Mouse (Mus musculus): ENCODE measurements around the gene Cbx8. TPM values are rescaled to one million over a fixed set of nuclear protein-coding genes. Genes with fewer than 3 reads are reported as not detected.

Gene Cbx8
- polyA plus RNA-seq, 1 experiment from 2014 or later = 5.1 TPM

DNA sequence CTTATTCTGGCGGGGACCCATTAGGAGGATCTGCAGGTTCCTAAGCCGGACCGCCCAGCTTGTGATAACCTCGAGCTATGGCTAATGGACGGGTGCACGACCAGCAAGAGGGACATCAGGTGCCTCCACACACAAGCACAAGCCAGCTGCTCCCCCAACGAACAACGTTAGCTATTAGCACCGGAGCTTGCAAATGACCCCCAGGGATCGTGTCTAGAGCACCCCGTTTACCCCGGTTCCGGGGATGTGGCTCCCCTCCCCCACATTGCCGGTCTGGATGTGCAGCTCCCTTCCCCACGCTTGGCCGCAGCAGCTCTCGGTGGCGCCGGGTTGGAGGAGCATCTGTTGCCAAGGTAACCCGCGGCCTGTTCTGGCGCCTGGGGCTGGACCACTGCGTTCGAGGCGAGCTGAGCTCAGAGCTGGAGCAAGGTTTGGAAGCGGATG, 41.4 kb downstream of the Cbx8 start:
- H3K4me2 ChIP-seq (replicated peaks; ENCODE audit: low read depth) = no peak overlapping the region
- no peaks in the 10 kb centered on the region for H3K9me3 ChIP-seq (ENCODE audit: control insufficient read depth, low read length)
- no peak overlapping the region for H3K4me3 ChIP-seq (ENCODE audit: low read depth, low read length)
- no peak for ATAC-seq (ENCODE audit: low FRiP score, low TSS enrichment)
- TF ChIP-seq CTCF (IDR thresholded peaks at IDR 0.05; ENCODE audit: low read depth) (no peak), EP300 (optimal IDR thresholded peaks at IDR 0.05) (no peak)
- H3K4me1 ChIP-seq (replicated peaks; ENCODE audit: control insufficient read depth, insufficient read depth) = no peaks in the 10 kb centered on the region
- no peak for DNase-seq (ENCODE audit: low spot score)
- no peaks in the 10 kb centered on the region for H3K36me3 ChIP-seq (ENCODE audit: control insufficient read depth, insufficient read depth, low read length)
- H3K27me3 ChIP-seq (ENCODE audit: control insufficient read depth, insufficient read depth, low read length) = no peaks in the 10 kb centered on the region
- no peak overlapping the region for H3K9ac ChIP-seq (ENCODE audit: low read length)
- 7% methylated on average over 26 of the region's 26 CpGs for WGBS
- no peak overlapping the region for H3K27ac ChIP-seq (replicated peaks)

DNA sequence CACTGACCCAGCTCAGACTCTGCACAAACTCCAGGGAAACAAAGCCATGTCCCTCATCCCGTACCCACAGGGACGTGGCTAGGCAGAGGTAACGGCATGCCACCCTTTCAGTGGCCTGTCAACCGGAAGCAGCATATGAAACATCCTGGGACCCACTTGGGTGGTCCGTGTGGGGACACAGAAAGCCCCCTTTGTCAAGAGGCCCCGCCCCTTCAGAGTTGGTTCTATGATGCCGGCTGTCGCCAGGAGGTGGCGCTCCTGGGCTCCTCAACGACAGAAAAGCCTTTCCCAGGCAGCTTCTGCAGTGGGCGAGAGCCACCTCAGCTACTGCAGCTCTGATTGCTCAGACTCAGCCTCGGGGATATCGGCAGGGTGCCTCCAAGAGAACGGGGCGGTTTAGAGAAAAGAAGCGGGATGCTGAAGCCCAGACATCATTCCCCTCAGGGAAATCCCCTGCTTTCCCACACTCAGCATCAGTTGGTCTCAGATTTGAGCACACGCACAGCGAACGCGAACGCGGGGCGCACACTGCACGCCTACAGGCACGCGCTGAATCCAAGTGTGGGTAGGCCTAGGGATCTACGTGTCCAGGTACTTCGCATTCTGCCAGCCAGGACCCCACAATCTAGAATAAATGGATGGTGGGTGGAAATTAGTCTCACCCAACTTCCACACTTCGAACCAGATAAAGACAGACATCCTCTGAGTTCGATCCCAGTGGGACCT, 42.1 kb downstream of the Cbx8 start:
- 12% methylated on average over 30 of the region's 30 CpGs for WGBS
- peak; percentile 47; the same call in 1 of the 2 replicates for ATAC-seq (ENCODE audit: low FRiP score, low TSS enrichment)

DNA sequence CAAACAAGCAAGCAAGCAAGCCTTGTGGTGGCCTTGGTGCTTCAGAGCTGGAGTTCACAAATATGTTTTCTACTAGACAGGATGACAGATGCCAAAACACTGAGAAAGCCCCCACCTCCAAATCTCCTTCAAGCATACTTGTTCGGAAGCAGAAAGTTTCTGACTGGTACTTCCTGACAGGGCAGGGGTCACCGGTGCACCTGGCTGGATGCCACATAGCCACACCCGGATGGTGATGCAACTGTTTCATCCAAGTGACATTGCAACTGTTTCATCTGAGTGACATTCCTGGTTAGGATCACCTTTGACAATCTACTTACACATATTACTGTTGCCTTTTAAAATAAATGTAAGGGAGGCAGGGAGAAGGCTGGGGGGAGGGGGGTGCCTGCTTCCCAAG, 43.6 kb downstream of the Cbx8 start:
- H3K4me1 ChIP-seq (replicated peaks; ENCODE audit: control insufficient read depth, insufficient read depth) = no peaks in the 10 kb centered on the region
- H3K9ac ChIP-seq (ENCODE audit: low read length) = no peak overlapping the region
- no peaks in the 10 kb centered on the region for H3K9me3 ChIP-seq (ENCODE audit: control insufficient read depth, low read length)
- H3K36me3 ChIP-seq (ENCODE audit: control insufficient read depth, insufficient read depth, low read length) = no peaks in the 10 kb centered on the region
- no peak overlapping the region for H3K4me2 ChIP-seq (replicated peaks; ENCODE audit: low read depth)
- no peak for DNase-seq (ENCODE audit: low spot score)
- ATAC-seq (ENCODE audit: low FRiP score, low TSS enrichment) = no peak
- no peak overlapping the region for H3K27ac ChIP-seq (replicated peaks)
- H3K4me3 ChIP-seq (ENCODE audit: low read depth, low read length) = no peak overlapping the region
- H3K27me3 ChIP-seq (ENCODE audit: control insufficient read depth, insufficient read depth, low read length) = no peaks in the 10 kb centered on the region
- TF ChIP-seq EP300 (optimal IDR thresholded peaks at IDR 0.05) (no peak), CTCF (IDR thresholded peaks at IDR 0.05; ENCODE audit: low read depth) (no peak)
- WGBS = 64% methylated on average over 3 of the region's 3 CpGs

More for the DNA sequence above, 42.1 kb downstream of the Cbx8 start:
- no peak overlapping the region for H3K4me3 ChIP-seq (ENCODE audit: low read depth, low read length)
- DNase-seq (ENCODE audit: low spot score) = peak; percentile 82
- H3K4me1 ChIP-seq (replicated peaks; ENCODE audit: control insufficient read depth, insufficient read depth) = no peaks in the 10 kb centered on the region
- no peak overlapping the region for H3K9ac ChIP-seq (ENCODE audit: low read length)
- TF ChIP-seq EP300 (optimal IDR thresholded peaks at IDR 0.05) (no peak), CTCF (IDR thresholded peaks at IDR 0.05; ENCODE audit: low read depth) (peak; percentile 92)
- H3K4me2 ChIP-seq (replicated peaks; ENCODE audit: low read depth) = peak overlapping the region; percentile 32; the same call in 1 of the 2 replicates
- H3K27me3 ChIP-seq (ENCODE audit: control insufficient read depth, insufficient read depth, low read length) = no peaks in the 10 kb centered on the region
- H3K9me3 ChIP-seq (ENCODE audit: control insufficient read depth, low read length) = no peaks in the 10 kb centered on the region
- no peak overlapping the region for H3K27ac ChIP-seq (replicated peaks)
- no peaks in the 10 kb centered on the region for H3K36me3 ChIP-seq (ENCODE audit: control insufficient read depth, insufficient read depth, low read length)

DNA sequence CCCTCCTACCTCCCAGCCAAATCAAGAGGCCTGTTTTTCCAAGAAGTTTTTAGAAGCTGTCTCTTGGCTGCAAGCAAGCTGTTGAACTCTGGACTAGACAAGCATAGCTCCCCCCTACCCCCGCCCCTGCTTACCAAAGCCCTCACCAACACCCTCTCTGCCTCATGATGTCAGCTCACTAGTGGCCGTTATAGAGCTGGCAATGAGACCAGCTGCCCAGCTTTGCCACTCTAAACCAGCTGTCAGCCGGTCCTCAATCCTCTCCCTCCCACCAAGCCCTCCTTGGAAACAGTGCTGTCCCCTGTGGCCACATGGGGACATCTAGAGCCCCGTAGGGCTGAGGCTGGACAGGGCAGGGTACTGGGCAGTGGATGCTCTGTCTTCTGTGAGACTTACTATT, 45.3 kb downstream of the Cbx8 start:
- Histone ChIP-seq H3K27me3 (ENCODE audit: control insufficient read depth, insufficient read depth, low read length) (no peaks in the 10 kb centered on the region), H3K4me3 (ENCODE audit: low read depth, low read length) (no peak overlapping the region), H3K36me3 (ENCODE audit: control insufficient read depth, insufficient read depth, low read length) (no peaks in the 10 kb centered on the region), H3K9me3 (ENCODE audit: control insufficient read depth, low read length) (no peaks in the 10 kb centered on the region), H3K4me2 (replicated peaks; ENCODE audit: low read depth) (no peak overlapping the region), H3K4me1 (replicated peaks; ENCODE audit: control insufficient read depth, insufficient read depth) (no peaks in the 10 kb centered on the region), H3K27ac (replicated peaks) (no peak overlapping the region), H3K9ac (ENCODE audit: low read length) (no peak overlapping the region)
- DNase-seq (ENCODE audit: low spot score) (no peak), ATAC-seq (ENCODE audit: low FRiP score, low TSS enrichment) (no peak)
- WGBS = 36% methylated on average over 4 of the region's 4 CpGs
- TF ChIP-seq EP300 (optimal IDR thresholded peaks at IDR 0.05) = no peak
- 0 out of 2 replicates have a peak, but pooled peaks have one; percentile 4 for TF ChIP-seq CTCF (IDR thresholded peaks at IDR 0.05; ENCODE audit: low read depth)

DNA sequence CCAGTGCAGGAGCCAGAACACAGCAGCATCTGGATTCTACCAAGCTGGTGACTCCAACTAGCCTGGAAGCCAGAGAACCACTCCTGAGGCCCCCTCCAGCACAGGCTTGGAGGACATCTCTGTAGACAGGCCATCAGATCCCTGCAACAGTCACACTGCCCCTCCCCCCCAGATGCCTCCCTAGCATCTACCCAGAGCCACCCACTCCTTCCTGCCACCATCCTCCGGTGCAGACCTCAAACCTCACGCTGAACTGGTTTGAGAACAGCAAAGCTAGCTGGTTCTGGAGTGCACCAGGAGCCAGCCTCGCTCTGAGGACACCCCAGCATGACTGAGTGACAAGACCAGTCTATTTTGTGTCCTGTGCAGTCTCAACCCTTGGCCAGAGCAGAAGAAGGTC, 48.0 kb downstream of the Cbx8 start:
- TF ChIP-seq CTCF (IDR thresholded peaks at IDR 0.05; ENCODE audit: low read depth) = no peak
- TF ChIP-seq EP300 (optimal IDR thresholded peaks at IDR 0.05) = no peak
- no peaks in the 10 kb centered on the region for H3K36me3 ChIP-seq (ENCODE audit: control insufficient read depth, insufficient read depth, low read length)
- H3K4me3 ChIP-seq (ENCODE audit: low read depth, low read length) = no peak overlapping the region
- H3K4me2 ChIP-seq (replicated peaks; ENCODE audit: low read depth) = no peak overlapping the region
- H3K4me1 ChIP-seq (replicated peaks; ENCODE audit: control insufficient read depth, insufficient read depth) = no peaks in the 10 kb centered on the region
- no peak for DNase-seq (ENCODE audit: low spot score)
- H3K9me3 ChIP-seq (ENCODE audit: control insufficient read depth, low read length) = no peaks in the 10 kb centered on the region
- no peak for ATAC-seq (ENCODE audit: low FRiP score, low TSS enrichment)
- no peaks in the 10 kb centered on the region for H3K27me3 ChIP-seq (ENCODE audit: control insufficient read depth, insufficient read depth, low read length)
- H3K27ac ChIP-seq (replicated peaks) = no peak overlapping the region
- no peak overlapping the region for H3K9ac ChIP-seq (ENCODE audit: low read length)
- 56% methylated on average over 3 of the region's 3 CpGs for WGBS

DNA sequence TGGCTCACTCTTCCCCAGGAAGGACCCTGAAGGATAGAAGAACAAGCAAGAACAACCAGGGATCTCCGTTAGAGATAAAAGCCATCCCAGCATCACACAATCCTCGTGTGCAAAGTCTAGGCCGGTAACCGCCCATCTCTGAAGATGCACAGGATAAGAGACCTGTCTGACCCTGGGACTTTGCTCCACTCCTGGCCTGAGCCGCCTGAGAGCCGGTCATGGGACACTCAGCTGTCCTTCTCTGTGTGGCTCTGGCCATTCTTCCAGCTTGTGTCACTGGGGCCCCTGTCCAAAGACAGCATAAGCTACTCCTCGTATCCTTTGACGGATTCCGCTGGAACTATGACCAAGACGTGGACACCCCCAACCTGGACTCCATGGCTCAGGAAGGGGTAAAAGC, 52.8 kb downstream of the Cbx8 start, which contains the start of gene Enpp7:
Gene Enpp7 (plus strand): TSS at position 190 of the 400 bp plus-strand sequence.
- Histone ChIP-seq H3K4me3 (ENCODE audit: low read depth, low read length) (no peak within 1 kb of the TSS), H3K36me3 (ENCODE audit: control insufficient read depth, insufficient read depth, low read length) (no peaks in the 10 kb centered on the region), H3K9ac (ENCODE audit: low read length) (no peak within 1 kb of the TSS), H3K4me1 (replicated peaks; ENCODE audit: control insufficient read depth, insufficient read depth) (no peaks in the 10 kb centered on the region), H3K27ac (replicated peaks) (no peak within 1 kb of the TSS), H3K4me2 (replicated peaks; ENCODE audit: low read depth) (no peak within 1 kb of the TSS), H3K27me3 (ENCODE audit: control insufficient read depth, insufficient read depth, low read length) (no peaks in the 10 kb centered on the region), H3K9me3 (ENCODE audit: control insufficient read depth, low read length) (no peaks in the 10 kb centered on the region)
- DNase-seq (ENCODE audit: low spot score) (no peak), ATAC-seq (ENCODE audit: low FRiP score, low TSS enrichment) (no peak)
- WGBS = 86% methylated on average over 10 of the region's 10 CpGs
- TF ChIP-seq CTCF (IDR thresholded peaks at IDR 0.05; ENCODE audit: low read depth) (no peak), EP300 (optimal IDR thresholded peaks at IDR 0.05) (no peak)

Other genes starting within 250 kb of the Cbx8 start
- gene Rbfox3, start 129.4 kb downstream of the Cbx8 start, polyA plus RNA-seq (2015; fragmentation: Nextera tagmentation; extraction: Ambion mirVana) = 0.76 and 0.85 TPM in 2 replicates
- not detected in 2 replicates for gene Enpp7, start 52.8 kb downstream of the Cbx8 start, polyA plus RNA-seq (2015; fragmentation: Nextera tagmentation; extraction: Ambion mirVana)
- 5.1 and 5.3 TPM in 2 replicates for gene Cbx2, start 18.0 kb downstream of the Cbx8 start, polyA plus RNA-seq (2015; fragmentation: Nextera tagmentation; extraction: Ambion mirVana)
- gene Cbx4, start 45.3 kb upstream of the Cbx8 start, polyA plus RNA-seq (2015; fragmentation: Nextera tagmentation; extraction: Ambion mirVana) = 9.6 and 11.2 TPM in 2 replicates
- 4.8 and 6.3 TPM in 2 replicates for gene Tbc1d16, start 187.5 kb upstream of the Cbx8 start, polyA plus RNA-seq (2015; fragmentation: Nextera tagmentation; extraction: Ambion mirVana)
- 0.92 and 1.2 TPM in 2 replicates for gene Ccdc40, start 187.6 kb upstream of the Cbx8 start, polyA plus RNA-seq (2015; fragmentation: Nextera tagmentation; extraction: Ambion mirVana)
- gene Gaa, start 226.9 kb upstream of the Cbx8 start, polyA plus RNA-seq (2015; fragmentation: Nextera tagmentation; extraction: Ambion mirVana) = 30.8 and 35.5 TPM in 2 replicates

All from stomach, postnatal 0 days (tissue).